Mouse (Mus musculus): ENCODE data around the gene Adcy10. TPM values are rescaled to one million over a fixed set of nuclear protein-coding genes. Genes with fewer than 3 reads are reported as not detected.

Adcy10 gene
- polyA plus RNA-seq, 1 experiment from 2014 or later, result not detected

DNA sequence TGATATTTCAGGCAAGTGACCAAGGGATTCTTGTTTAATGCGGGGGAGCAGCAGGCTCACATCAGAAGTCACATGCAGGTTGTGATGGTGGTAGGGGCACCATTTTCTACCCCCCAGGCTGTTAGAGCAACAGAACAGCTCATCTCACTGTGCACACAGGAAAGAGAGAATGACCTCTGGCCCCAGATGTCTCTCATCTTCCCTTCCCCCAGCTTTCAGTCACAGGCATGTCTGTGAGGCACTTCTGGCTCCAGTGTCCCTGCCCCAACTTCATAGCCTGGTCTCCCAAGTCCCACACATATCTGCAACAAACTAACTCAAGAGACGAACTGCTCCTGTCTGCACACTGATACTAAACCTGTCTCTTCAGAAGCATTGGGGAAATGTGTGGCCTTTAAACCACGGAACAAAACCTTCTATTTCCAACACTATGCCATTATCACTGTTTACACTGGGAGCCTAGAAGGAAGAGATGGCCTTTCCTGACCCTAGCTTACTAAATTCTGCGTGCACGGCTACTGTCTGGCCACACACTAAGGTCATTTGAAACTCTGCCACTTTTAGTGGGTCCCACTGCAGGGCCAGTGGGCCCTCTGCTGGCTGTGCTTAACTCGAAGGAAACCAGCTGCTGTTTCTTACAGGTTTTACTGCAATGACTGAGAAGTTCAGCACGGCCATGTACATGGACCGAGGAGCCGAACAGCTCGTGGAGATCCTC, 18.5 kb downstream of the Adcy10 start:
- H3K4me3 ChIP-seq (ENCODE audit: low read depth, low read length), result no peak overlapping the region
- no peaks in the 10 kb centered on the region for H3K4me1 ChIP-seq (replicated peaks; ENCODE audit: control insufficient read depth, insufficient read depth)
- DNase-seq (ENCODE audit: low spot score) (peak; percentile 47), ATAC-seq (ENCODE audit: low FRiP score, low TSS enrichment) (peak; percentile 29; the same call in 1 of the 2 replicates)
- TF ChIP-seq CTCF (IDR thresholded peaks at IDR 0.05; ENCODE audit: low read depth) (peak; percentile 77), EP300 (optimal IDR thresholded peaks at IDR 0.05) (no peak)
- H3K4me2 ChIP-seq (replicated peaks; ENCODE audit: low read depth), result no peak overlapping the region
- H3K9me3 ChIP-seq (ENCODE audit: control insufficient read depth, low read length), result no peaks in the 10 kb centered on the region
- WGBS, result 23% methylated on average over 10 of the region's 10 CpGs
- no peak overlapping the region for H3K27ac ChIP-seq (replicated peaks)
- H3K9ac ChIP-seq (ENCODE audit: low read length), result no peak overlapping the region
- no peaks in the 10 kb centered on the region for H3K27me3 ChIP-seq (ENCODE audit: control insufficient read depth, insufficient read depth, low read length)
- H3K36me3 ChIP-seq (ENCODE audit: control insufficient read depth, insufficient read depth, low read length), result no peaks in the 10 kb centered on the region

DNA sequence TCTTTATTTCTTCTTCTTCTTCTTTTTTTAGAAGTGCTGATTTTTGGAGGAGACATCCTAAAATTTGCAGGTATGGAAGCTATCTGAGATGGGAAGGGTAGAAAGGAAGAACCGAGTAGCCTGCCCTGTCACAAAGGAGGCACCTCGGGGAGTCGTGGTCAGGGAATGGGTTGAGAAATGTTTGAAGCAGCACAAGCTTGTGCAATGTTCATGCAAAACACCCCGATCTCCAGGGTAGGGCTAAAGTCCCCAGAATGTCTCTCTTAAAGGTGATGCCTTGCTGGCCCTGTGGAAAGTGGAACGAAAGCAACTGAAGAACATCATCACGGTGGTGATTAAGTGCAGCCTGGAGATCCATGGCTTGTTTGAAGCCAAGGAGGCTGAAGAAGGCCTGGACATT, 21.3 kb downstream of the Adcy10 start:
- 90% methylated on average over 6 of the region's 6 CpGs for WGBS
- H3K36me3 ChIP-seq (ENCODE audit: control insufficient read depth, insufficient read depth, low read length), result no peaks in the 10 kb centered on the region
- H3K4me2 ChIP-seq (replicated peaks; ENCODE audit: low read depth), result no peak overlapping the region
- H3K4me1 ChIP-seq (replicated peaks; ENCODE audit: control insufficient read depth, insufficient read depth), result no peaks in the 10 kb centered on the region
- H3K27me3 ChIP-seq (ENCODE audit: control insufficient read depth, insufficient read depth, low read length), result no peaks in the 10 kb centered on the region
- no peak overlapping the region for H3K9ac ChIP-seq (ENCODE audit: low read length)
- no peaks in the 10 kb centered on the region for H3K9me3 ChIP-seq (ENCODE audit: control insufficient read depth, low read length)
- no peak overlapping the region for H3K27ac ChIP-seq (replicated peaks)
- H3K4me3 ChIP-seq (ENCODE audit: low read depth, low read length), result no peak overlapping the region
- TF ChIP-seq CTCF (IDR thresholded peaks at IDR 0.05; ENCODE audit: low read depth) (no peak), EP300 (optimal IDR thresholded peaks at IDR 0.05) (no peak)
- ATAC-seq (ENCODE audit: low FRiP score, low TSS enrichment) (no peak), DNase-seq (ENCODE audit: low spot score) (no peak)

GRCm38 (mm10) chr1:165510161-165510560, 25.2 kb downstream of the Adcy10 start:
- H3K9ac ChIP-seq (ENCODE audit: low read length), result no peak overlapping the region
- H3K4me1 ChIP-seq (replicated peaks; ENCODE audit: control insufficient read depth, insufficient read depth), result no peaks in the 10 kb centered on the region
- H3K4me2 ChIP-seq (replicated peaks; ENCODE audit: low read depth), result no peak overlapping the region
- H3K4me3 ChIP-seq (ENCODE audit: low read depth, low read length), result no peak overlapping the region
- no peaks in the 10 kb centered on the region for H3K27me3 ChIP-seq (ENCODE audit: control insufficient read depth, insufficient read depth, low read length)
- ATAC-seq (ENCODE audit: low FRiP score, low TSS enrichment) (no peak), DNase-seq (ENCODE audit: low spot score) (no peak)
- no peaks in the 10 kb centered on the region for H3K9me3 ChIP-seq (ENCODE audit: control insufficient read depth, low read length)
- H3K27ac ChIP-seq (replicated peaks), result no peak overlapping the region
- TF ChIP-seq CTCF (IDR thresholded peaks at IDR 0.05; ENCODE audit: low read depth), result no peak
- no peaks in the 10 kb centered on the region for H3K36me3 ChIP-seq (ENCODE audit: control insufficient read depth, insufficient read depth, low read length)
- WGBS, result 83% methylated on average over 6 of the region's 6 CpGs

GRCm38 (mm10) chr1:165520716-165521115, 35.7 kb downstream of the Adcy10 start:
- H3K27me3 ChIP-seq (ENCODE audit: control insufficient read depth, insufficient read depth, low read length), result no peaks in the 10 kb centered on the region

DNA sequence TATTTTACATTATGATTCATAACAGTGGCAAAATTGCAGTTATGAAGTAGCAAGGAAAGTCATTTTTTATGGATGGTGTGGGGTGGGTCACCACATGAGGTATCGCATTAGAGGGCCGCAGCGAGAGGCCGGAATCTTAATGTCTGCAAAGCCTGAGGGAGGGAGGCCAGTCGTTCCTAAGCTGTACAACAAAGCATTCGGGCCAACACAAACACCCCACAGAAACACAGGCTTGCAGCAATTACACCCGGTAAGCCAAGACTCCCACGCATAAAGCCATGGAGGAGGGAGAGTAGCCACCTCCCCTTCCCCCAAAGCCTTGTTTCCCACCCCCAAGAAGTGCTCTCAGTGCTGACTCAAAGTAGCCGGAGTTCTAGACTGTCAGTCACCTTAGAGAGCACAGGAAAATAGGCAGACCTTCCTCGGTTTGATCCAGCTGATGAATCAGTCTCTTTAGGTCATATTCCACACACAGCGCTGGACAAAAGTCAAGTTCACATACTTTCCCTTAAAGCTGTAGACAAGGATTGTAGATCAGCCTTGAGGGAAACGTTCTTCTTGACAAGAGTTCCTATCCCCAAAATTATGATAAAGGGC, 51.2 kb downstream of the Adcy10 start:
- 65% methylated on average over 12 of the region's 12 CpGs for WGBS
- Histone ChIP-seq H3K36me3 (ENCODE audit: control insufficient read depth, insufficient read depth, low read length) (no peaks in the 10 kb centered on the region), H3K9ac (ENCODE audit: low read length) (no peak overlapping the region), H3K27me3 (ENCODE audit: control insufficient read depth, insufficient read depth, low read length) (no peaks in the 10 kb centered on the region), H3K9me3 (ENCODE audit: control insufficient read depth, low read length) (no peaks in the 10 kb centered on the region), H3K4me1 (replicated peaks; ENCODE audit: control insufficient read depth, insufficient read depth) (no peaks in the 10 kb centered on the region), H3K4me2 (replicated peaks; ENCODE audit: low read depth) (no peak overlapping the region), H3K4me3 (ENCODE audit: low read depth, low read length) (no peak overlapping the region), H3K27ac (replicated peaks) (no peak overlapping the region)
- TF ChIP-seq CTCF (IDR thresholded peaks at IDR 0.05; ENCODE audit: low read depth), result no peak
- TF ChIP-seq EP300 (optimal IDR thresholded peaks at IDR 0.05), result no peak
- ATAC-seq (ENCODE audit: low FRiP score, low TSS enrichment) (no peak), DNase-seq (ENCODE audit: low spot score) (no peak)

More at GRCm38 (mm10) chr1:165520716-165521115, 35.7 kb downstream of the Adcy10 start:
- no peak overlapping the region for H3K27ac ChIP-seq (replicated peaks)
- H3K4me3 ChIP-seq (ENCODE audit: low read depth, low read length), result no peak overlapping the region
- no peak for DNase-seq (ENCODE audit: low spot score)
- H3K36me3 ChIP-seq (ENCODE audit: control insufficient read depth, insufficient read depth, low read length), result no peaks in the 10 kb centered on the region
- no peaks in the 10 kb centered on the region for H3K4me1 ChIP-seq (replicated peaks; ENCODE audit: control insufficient read depth, insufficient read depth)
- no peak overlapping the region for H3K4me2 ChIP-seq (replicated peaks; ENCODE audit: low read depth)
- no peak overlapping the region for H3K9ac ChIP-seq (ENCODE audit: low read length)
- no peaks in the 10 kb centered on the region for H3K9me3 ChIP-seq (ENCODE audit: control insufficient read depth, low read length)
- WGBS, result 92% methylated on average over 7 of the region's 7 CpGs
- TF ChIP-seq EP300 (optimal IDR thresholded peaks at IDR 0.05) (no peak), CTCF (IDR thresholded peaks at IDR 0.05; ENCODE audit: low read depth) (no peak)
- no peak for ATAC-seq (ENCODE audit: low FRiP score, low TSS enrichment)

DNA sequence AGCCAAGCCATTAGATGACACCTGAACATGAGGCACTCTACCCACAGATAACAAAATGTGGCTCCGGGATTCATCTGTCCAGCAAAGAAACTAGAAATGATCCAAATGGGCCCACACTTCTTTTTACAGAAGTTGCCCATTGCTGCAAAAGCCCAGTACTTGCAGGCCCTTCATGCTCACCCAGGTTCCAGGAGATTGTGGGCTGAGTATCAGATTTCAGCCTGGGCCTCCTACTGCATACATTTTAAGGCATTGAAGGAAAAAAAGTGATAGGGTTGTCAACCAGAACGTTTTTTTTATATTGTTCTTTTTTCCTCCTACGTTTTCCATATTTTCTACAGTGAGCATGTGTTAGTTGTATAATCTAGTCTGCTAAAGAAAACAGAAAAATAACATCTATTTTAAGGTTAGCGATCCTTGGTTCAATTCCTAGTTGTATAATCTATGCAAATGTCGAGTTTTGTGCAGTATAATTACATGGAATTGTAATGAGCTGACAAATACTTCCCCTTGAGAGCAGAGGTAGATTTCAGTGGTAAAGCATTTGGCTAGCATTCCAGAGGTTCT, 52.3 kb downstream of the Adcy10 start:
- 57% methylated on average over 5 of the region's 5 CpGs for WGBS
- Histone ChIP-seq H3K4me1 (replicated peaks; ENCODE audit: control insufficient read depth, insufficient read depth) (no peaks in the 10 kb centered on the region), H3K9me3 (ENCODE audit: control insufficient read depth, low read length) (no peaks in the 10 kb centered on the region), H3K9ac (ENCODE audit: low read length) (no peak overlapping the region), H3K4me3 (ENCODE audit: low read depth, low read length) (no peak overlapping the region), H3K27me3 (ENCODE audit: control insufficient read depth, insufficient read depth, low read length) (no peaks in the 10 kb centered on the region), H3K4me2 (replicated peaks; ENCODE audit: low read depth) (no peak overlapping the region), H3K27ac (replicated peaks) (no peak overlapping the region), H3K36me3 (ENCODE audit: control insufficient read depth, insufficient read depth, low read length) (no peaks in the 10 kb centered on the region)
- ATAC-seq (ENCODE audit: low FRiP score, low TSS enrichment) (no peak), DNase-seq (ENCODE audit: low spot score) (no peak)
- no peak for TF ChIP-seq EP300 (optimal IDR thresholded peaks at IDR 0.05)
- TF ChIP-seq CTCF (IDR thresholded peaks at IDR 0.05; ENCODE audit: low read depth), result no peak

Data from stomach, postnatal 0 days (tissue).